Mouse (Mus musculus) spleen, adult 2 months (tissue): ENCODE data around the gene Mgp. TPM values are rescaled to one million over a fixed set of nuclear protein-coding genes. Genes with fewer than 3 reads are reported as not detected.

Experiments used
- DNase-seq, 2 experiments: peaks; one replicate each; pipeline versions ENCODE4 v3.0.0 to v3.0.0-alpha.2; 2012 to 2021; ENCODE audit warnings: low spot score in 2 of 2, low read depth in 1 of 2
- H3K27ac ChIP-seq: fragments of 200-500 bp; 2 replicates; pipeline ENCODE4 v1.5.1; 2012; ENCODE audit warnings: low read length, inconsistent platforms; ENCODE audit not compliant: insufficient read depth
- H3K27me3 ChIP-seq: fragments of 200-500 bp; 2 replicates; pipeline ENCODE4 v1.6.1; 2012; ENCODE audit warnings: mild to moderate bottlenecking, moderate library complexity, low read length, inconsistent platforms; ENCODE audit not compliant: control insufficient read depth, insufficient read depth
- H3K36me3 ChIP-seq: fragments of 200-500 bp; 2 replicates; pipeline ENCODE4 v1.6.1; 2012; ENCODE audit warnings: mild to moderate bottlenecking, low read length, inconsistent platforms; ENCODE audit not compliant: control insufficient read depth, insufficient read depth
- H3K4me1 ChIP-seq: fragments of 200-500 bp; 2 replicates; pipeline ENCODE4 v1.6.1; 2011; ENCODE audit warnings: inconsistent platforms; ENCODE audit not compliant: control insufficient read depth, insufficient read depth, insufficient read length
- H3K4me3 ChIP-seq: fragments of 200-500 bp; 2 replicates; pipeline ENCODE4 v1.5.1; 2011; ENCODE audit warnings: mild to moderate bottlenecking, inconsistent platforms; ENCODE audit not compliant: insufficient read depth, insufficient read length; ENCODE audit errors: extremely low read depth
- CTCF ChIP-seq: fragments of 200-500 bp; IDR thresholded peaks from 2 replicates; pipeline ENCODE4 v1.5.1; 2011; ENCODE audit warnings: mild to moderate bottlenecking, inconsistent platforms; ENCODE audit not compliant: insufficient read depth, insufficient read length, insufficient replicate concordance; ENCODE audit errors: extremely low read depth
- POLR2A ChIP-seq: fragments of 200-500 bp; IDR thresholded peaks from 2 replicates; pipeline ENCODE4 v1.6.1; 2011; ENCODE audit warnings: low read depth, low read length, inconsistent platforms
- WGBS: fragments of 180-500 bp; shearing (Covaris S2); methylation state at CpG from one replicate; pipeline ENCODE4 v1.1.7; 2018; 5-methylcytosine and 5-hydroxymethylcytosine counted together
- polyA plus RNA-seq: library from polyadenylated mRNA; depleted of rRNA; stranded (reverse); fragments of >200 nt; gene quantifications from 2 replicates; pipeline ENCODE4 v1.2.3, GENCODE M21; 2012

Gene Mgp
- polyA plus RNA-seq, 1 experiment = 39.8 TPM

DNA sequence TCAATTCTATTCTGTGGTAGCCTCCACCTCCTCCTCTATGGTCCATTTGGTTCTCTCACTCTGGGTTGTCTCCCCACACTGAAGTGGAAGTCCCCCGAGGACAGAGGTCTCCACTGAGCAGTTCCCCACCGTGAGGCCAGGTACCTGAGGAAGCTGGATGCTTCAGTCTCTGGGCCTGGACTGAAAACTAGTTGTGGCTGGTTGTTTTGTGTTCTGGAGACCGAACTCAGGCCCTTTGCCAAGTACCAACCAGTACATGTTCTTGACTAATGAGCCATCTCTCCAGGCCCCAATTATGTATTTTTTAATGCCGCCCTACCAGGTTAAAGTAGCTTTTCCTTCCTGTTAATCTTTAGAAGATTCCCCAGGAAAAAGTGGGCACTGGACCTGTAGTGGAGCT, 23.3 kb downstream of the Mgp start:
- DNase-seq = no peak
- no peak overlapping the region for H3K4me3 ChIP-seq
- no peak for TF ChIP-seq POLR2A
- TF ChIP-seq CTCF = no peak
- H3K4me1 ChIP-seq = peaks cover 33% of the 10 kb centered on the region
- no peaks in the 10 kb centered on the region for H3K27me3 ChIP-seq
- 67% methylated on average over 4 of the region's 4 CpGs for WGBS
- no peaks in the 10 kb centered on the region for H3K36me3 ChIP-seq
- H3K27ac ChIP-seq = no peak overlapping the region

- WGBS = 64% methylated on average over 6 of the region's 6 CpGs
- no peak for TF ChIP-seq POLR2A
- no peak for TF ChIP-seq CTCF
These were observed 25.4 kb downstream of the Mgp start for GRCm38 (mm10) chr6:136850267-136850666.

DNA sequence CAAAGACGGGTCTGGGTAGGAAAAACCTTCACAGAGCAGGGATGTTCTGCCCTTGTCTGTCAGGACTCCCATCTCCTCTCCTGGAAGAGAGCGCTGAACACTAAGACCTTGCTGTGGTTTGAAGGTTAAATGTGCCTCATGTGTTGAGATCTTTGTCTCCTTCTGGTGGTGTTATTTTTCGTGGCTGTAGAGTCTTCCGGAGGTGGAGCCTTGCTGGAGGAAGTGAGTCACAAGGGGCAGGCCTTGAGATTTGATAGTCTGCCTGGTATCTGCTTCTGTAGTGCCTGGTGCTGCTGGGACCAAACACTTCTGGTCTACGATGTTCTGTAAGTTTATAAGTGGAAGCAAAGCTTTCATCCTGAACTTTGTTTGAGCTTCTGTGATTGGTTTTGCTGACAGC, 26.7 kb downstream of the Mgp start:
- Histone ChIP-seq H3K4me3 (no peak overlapping the region), H3K4me1 (peaks cover 9% of the 10 kb centered on the region; the same call in 1 of the 2 replicates), H3K27ac (no peak overlapping the region), H3K27me3 (no peaks in the 10 kb centered on the region), H3K36me3 (no peaks in the 10 kb centered on the region)
- DNase-seq = no peak
- WGBS = 77% methylated on average over 5 of the region's 5 CpGs
- TF ChIP-seq CTCF = no peak
- no peak for TF ChIP-seq POLR2A

More at GRCm38 (mm10) chr6:136850267-136850666, 25.4 kb downstream of the Mgp start:
- Histone ChIP-seq H3K27ac (no peak overlapping the region), H3K36me3 (no peaks in the 10 kb centered on the region), H3K27me3 (no peaks in the 10 kb centered on the region), H3K4me3 (no peak overlapping the region), H3K4me1 (peaks cover 18% of the 10 kb centered on the region)
- no peak for DNase-seq

GRCm38 (mm10) chr6:136848399-136848798, 27.2 kb downstream of the Mgp start:
- WGBS = 83% methylated on average over 8 of the region's 8 CpGs
- Histone ChIP-seq H3K27me3 (no peaks in the 10 kb centered on the region), H3K4me3 (no peak overlapping the region), H3K4me1 (peaks cover 9% of the 10 kb centered on the region; the same call in 1 of the 2 replicates), H3K27ac (no peak overlapping the region), H3K36me3 (no peaks in the 10 kb centered on the region)
- no peak for DNase-seq
- TF ChIP-seq POLR2A = no peak
- no peak for TF ChIP-seq CTCF

- Histone ChIP-seq H3K4me1 (peaks cover 8% of the 10 kb centered on the region; the same call in 1 of the 2 replicates), H3K27ac (no peak overlapping the region), H3K27me3 (no peaks in the 10 kb centered on the region), H3K4me3 (no peak overlapping the region), H3K36me3 (no peaks in the 10 kb centered on the region)
- TF ChIP-seq CTCF (peak; percentile 61; the same call in 1 of the 2 replicates), POLR2A (no peak)
- WGBS = 17% methylated on average over 2 of the region's 2 CpGs
- DNase-seq = peak in 1 of 2 experiments; percentile 61
These were observed 27.8 kb downstream of the Mgp start for GRCm38 (mm10) chr6:136847790-136848189.

DNA sequence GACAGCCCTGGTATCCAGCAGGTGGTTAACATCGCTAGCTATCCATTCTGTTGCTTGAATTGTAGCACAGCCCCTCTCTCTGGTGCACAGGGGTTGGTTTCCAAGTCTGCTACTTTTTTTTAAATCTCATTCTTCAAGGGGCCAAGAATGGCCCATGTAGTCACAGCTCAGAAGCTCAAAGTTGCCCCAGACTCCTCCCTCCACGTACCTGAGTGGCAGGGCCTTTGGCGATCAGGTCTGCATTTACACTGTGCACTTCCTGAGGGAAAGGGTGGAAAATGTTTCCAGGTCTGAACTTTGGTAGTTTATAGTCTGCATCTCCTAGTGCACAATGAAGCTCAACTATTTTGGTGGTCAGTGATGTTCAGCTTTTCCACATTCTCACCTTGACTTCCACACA, 28.4 kb downstream of the Mgp start:
- whole genome bisulfite sequencing = 96% methylated on average over 3 of the region's 3 CpGs
- no peak for DNase-seq
- TF ChIP-seq POLR2A (no peak), CTCF (no peak)
- no peak overlapping the region for H3K4me3 ChIP-seq
- no peak overlapping the region for H3K27ac ChIP-seq
- no peaks in the 10 kb centered on the region for H3K36me3 ChIP-seq
- no peaks in the 10 kb centered on the region for H3K27me3 ChIP-seq
- H3K4me1 ChIP-seq = 0 out of 2 replicates have a peak, but pooled peaks cover 5% of the 10 kb centered on the region

DNA sequence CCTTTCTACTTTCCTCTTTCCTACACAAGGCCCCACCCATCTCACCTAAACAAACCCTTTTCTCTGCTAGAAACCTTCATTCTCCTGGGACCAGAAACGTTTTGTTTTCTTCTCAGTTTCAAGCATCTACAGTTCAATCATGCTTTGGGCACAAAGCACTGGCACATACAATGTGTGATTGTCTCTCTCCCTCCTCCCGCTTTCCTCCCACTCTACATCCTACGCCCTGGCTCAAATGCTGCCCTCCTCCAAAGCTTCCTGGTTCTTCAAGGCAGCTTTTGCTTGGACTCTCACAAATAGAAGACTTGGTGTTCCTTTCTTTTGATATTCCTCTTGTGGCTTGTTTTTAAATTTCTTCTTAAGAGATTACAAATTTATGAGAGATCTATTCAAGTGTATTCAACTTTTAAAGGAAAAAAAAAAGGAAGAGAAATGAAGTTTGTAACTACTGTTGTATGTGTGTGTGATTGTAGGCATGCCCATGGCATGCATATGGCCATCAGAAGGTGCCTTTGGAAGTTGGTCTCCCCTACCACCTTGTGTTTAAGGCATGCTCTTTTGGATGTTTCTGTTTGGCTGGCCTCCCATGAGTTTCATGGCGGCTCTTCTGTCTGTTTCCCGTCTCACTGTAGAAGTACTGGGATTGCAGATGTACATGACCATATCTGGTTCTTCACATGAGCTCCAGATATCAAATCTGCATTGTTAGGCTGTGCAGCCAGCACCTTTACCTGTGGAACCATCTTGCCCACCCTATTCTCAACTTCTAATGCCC, 29.7 kb downstream of the Mgp start:
- DNase-seq = no peak
- no peaks in the 10 kb centered on the region for H3K36me3 ChIP-seq
- H3K4me1 ChIP-seq = 0 out of 2 replicates have a peak, but pooled peaks cover 5% of the 10 kb centered on the region
- WGBS = 85% methylated on average over 5 of the region's 5 CpGs
- H3K27ac ChIP-seq = no peak overlapping the region
- H3K4me3 ChIP-seq = no peak overlapping the region
- TF ChIP-seq POLR2A = no peak
- no peak for TF ChIP-seq CTCF
- H3K27me3 ChIP-seq = no peaks in the 10 kb centered on the region
